ENCODE assay signal across 30 mouse cellular contexts in genomic region chr6:89399564-89399963, GRCm38 (mm10).
"Had no signal": no experiment of that assay in that cellular context is flagged by ENCODE, and none has a peak within 500 bp of the region (broad histone marks: within the 10 kb centered on the region; RNA-seq: fewer than 3 reads in every experiment).

No protein-coding gene starts in this region.

- H3K4me3 ChIP-seq: left cerebral cortex, adult 2 months; limb, embryonic 10.5 days; limb, embryonic 12.5 days; limb, embryonic 13.5 days; limb, embryonic 15.5 days; liver, embryonic 12.5 days; liver, embryonic 13.5 days; liver, embryonic 15.5 days; lung, embryonic 15.5 days; megakaryocyte, embryonic 14.5 days; midbrain, embryonic 12.5 days; midbrain, embryonic 13.5 days; midbrain, embryonic 15.5 days; neural tube, embryonic 12.5 days had no signal

- ATAC-seq: liver, embryonic 12.5 days; liver, postnatal 0 days; lung, postnatal 0 days; midbrain, embryonic 13.5 days; midbrain, embryonic 15.5 days; midbrain, embryonic 16.5 days had no signal

- H3K9me3 ChIP-seq: limb, embryonic 10.5 days; limb, embryonic 12.5 days; limb, embryonic 13.5 days; limb, embryonic 15.5 days; liver, embryonic 12.5 days; liver, embryonic 13.5 days; liver, embryonic 15.5 days; lung, embryonic 15.5 days; megakaryocyte, embryonic 14.5 days; midbrain, embryonic 12.5 days; midbrain, embryonic 13.5 days; midbrain, embryonic 15.5 days; neural tube, embryonic 12.5 days had no signal

- H3K9ac ChIP-seq: limb, embryonic 12.5 days; limb, embryonic 13.5 days; limb, embryonic 15.5 days; liver, embryonic 12.5 days; liver, embryonic 13.5 days; liver, embryonic 14.5 days; liver, embryonic 15.5 days; liver, postnatal 0 days; lung, embryonic 14.5 days; lung, embryonic 15.5 days; midbrain, embryonic 12.5 days; midbrain, embryonic 13.5 days; midbrain, embryonic 15.5 days; neural tube, embryonic 12.5 days had no signal

- H3K27ac ChIP-seq: left cerebral cortex, adult 2 months; limb, embryonic 10.5 days; limb, embryonic 12.5 days; limb, embryonic 13.5 days; limb, embryonic 15.5 days; liver, embryonic 12.5 days; liver, embryonic 13.5 days; liver, embryonic 14.5 days; liver, embryonic 15.5 days; lung, embryonic 15.5 days; macrophage; midbrain, embryonic 12.5 days; midbrain, embryonic 13.5 days; midbrain, embryonic 15.5 days; neural tube, embryonic 12.5 days had no signal

- H3K27me3 ChIP-seq: limb, embryonic 12.5 days; limb, embryonic 13.5 days; limb, embryonic 15.5 days; liver, embryonic 12.5 days; liver, embryonic 13.5 days; liver, embryonic 15.5 days; lung, embryonic 15.5 days; midbrain, embryonic 12.5 days; midbrain, embryonic 13.5 days; midbrain, embryonic 15.5 days; neural tube, embryonic 12.5 days had no signal

- H3K36me3 ChIP-seq: limb, embryonic 10.5 days; limb, embryonic 12.5 days; limb, embryonic 13.5 days; limb, embryonic 15.5 days; liver, embryonic 12.5 days; liver, embryonic 13.5 days; liver, embryonic 15.5 days; lung, embryonic 15.5 days; midbrain, embryonic 12.5 days; midbrain, embryonic 13.5 days; midbrain, embryonic 15.5 days; neural tube, embryonic 12.5 days had no signal

- H3K4me2 ChIP-seq: limb, embryonic 12.5 days; limb, embryonic 13.5 days; limb, embryonic 15.5 days; liver, embryonic 11.5 days; liver, embryonic 12.5 days; liver, embryonic 13.5 days; liver, embryonic 15.5 days; lung, embryonic 14.5 days; lung, embryonic 15.5 days; midbrain, embryonic 12.5 days; midbrain, embryonic 13.5 days; midbrain, embryonic 15.5 days; neural tube, embryonic 12.5 days had no signal

- DNase-seq: left cerebral cortex, postnatal 4 days; liver; liver, embryonic 13.5 days; liver, postnatal 0 days; lung, adult 18-20 months; lung, adult 2 months; lung, embryonic 14.5 days; lung, postnatal 10 days; lung, postnatal 14 days; lung, postnatal 36 days; lung, postnatal 4 days; midbrain, embryonic 14.5 days had no signal

- H3K4me1 ChIP-seq: limb, embryonic 10.5 days; limb, embryonic 15.5 days; liver, embryonic 12.5 days; liver, embryonic 13.5 days; liver, embryonic 15.5 days; lung, embryonic 15.5 days; midbrain, embryonic 13.5 days; midbrain, embryonic 15.5 days; neural tube, embryonic 12.5 days had no signal
